Mouse (Mus musculus) heart, embryonic 10.5 days (tissue): ENCODE measurements around the gene Enpp1. TPM values are rescaled to one million over a fixed set of nuclear protein-coding genes. Genes with fewer than 3 reads are reported as not detected.
"Not testable (repeated sequence)": the region's sequence is repeated elsewhere in the genome, so short reads cannot be mapped to it uniquely, and the experiment has no call there.

ENCODE experiments used
- DNase-seq: peaks from one replicate; pipeline ENCODE4 v3.0.0-alpha.2; 2017; ENCODE audit warnings: low spot score
- H3K27ac ChIP-seq: fragments of 300-500 bp; sonication (generic); 2 replicates; pipeline ENCODE4 v1.5.1; 2016; ENCODE audit warnings: mild to moderate bottlenecking
- H3K27me3 ChIP-seq: fragments of 300-500 bp; sonication (generic); 2 replicates; pipeline ENCODE4 v1.6.1; 2016; ENCODE audit warnings: mild to moderate bottlenecking; ENCODE audit not compliant: poor library complexity, insufficient read depth, severe bottlenecking
- H3K36me3 ChIP-seq: fragments of 300-500 bp; sonication (generic); 2 replicates; pipeline ENCODE4 v1.6.1; 2016; ENCODE audit warnings: mild to moderate bottlenecking, moderate library complexity
- H3K4me1 ChIP-seq: fragments of 300-500 bp; sonication (generic); 2 replicates; pipeline ENCODE4 v1.6.1; 2016; ENCODE audit warnings: mild to moderate bottlenecking
- H3K4me3 ChIP-seq: fragments of 300-500 bp; sonication (generic); 2 replicates; pipeline ENCODE4 v1.5.1; 2016; ENCODE audit warnings: mild to moderate bottlenecking, moderate library complexity
- H3K9me3 ChIP-seq: fragments of 300-500 bp; sonication (generic); 2 replicates; pipeline ENCODE4 v1.6.1; 2016; ENCODE audit warnings: mild to moderate bottlenecking, moderate library complexity
- WGBS: fragments of 180-500 bp; shearing (Covaris S2); methylation state at CpG from one replicate; pipeline ENCODE4 v1.1.7; 2016; 5-methylcytosine and 5-hydroxymethylcytosine counted together
- polyA plus RNA-seq: library from polyadenylated mRNA; unstranded; fragments of >200 nt; fragmentation: Nextera tagmentation; extraction: Ambion mirVana; gene quantifications from 2 replicates; pipeline ENCODE4 v1.2.1, GENCODE M21; 2016

The Enpp1 gene
- polyA plus RNA-seq, 1 experiment from 2014 or later: 4.2 TPM

DNA sequence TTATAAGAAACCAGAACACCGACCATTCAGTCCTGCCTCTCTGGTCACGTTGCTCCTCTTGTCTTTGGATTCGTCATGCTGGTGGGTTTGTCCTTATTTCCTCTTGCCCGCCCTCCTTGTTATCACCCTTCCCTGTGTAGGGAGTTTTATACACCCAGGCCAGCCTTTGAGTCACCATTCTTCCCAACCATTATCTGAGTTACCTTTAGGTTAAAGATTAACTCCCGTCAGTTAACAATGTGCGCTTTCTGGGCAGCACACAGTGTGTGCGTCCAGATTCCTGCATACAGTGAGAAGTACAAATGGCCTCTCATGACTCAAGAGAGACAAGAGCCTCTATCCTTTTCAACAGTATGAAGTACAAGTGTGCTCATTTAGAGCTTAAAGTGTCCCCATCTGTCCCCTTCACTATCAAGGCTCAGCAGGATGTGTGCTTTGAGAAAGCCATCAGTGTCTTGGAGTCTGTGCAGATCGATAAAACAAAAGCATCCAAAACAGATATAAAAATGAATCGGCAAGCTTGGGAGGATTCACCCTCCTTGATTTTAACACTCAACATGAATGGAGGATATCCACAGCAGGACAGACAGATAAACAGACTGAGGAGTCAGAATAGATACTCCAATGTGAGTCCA lies 82.8 kb downstream of the Enpp1 start:
- peaks cover 9% of the 10 kb centered on the region; the same call in 1 of the 2 replicates for H3K27me3 ChIP-seq
- H3K36me3 ChIP-seq: no peaks in the 10 kb centered on the region
- no peak overlapping the region for H3K27ac ChIP-seq
- no peak for DNase-seq
- H3K4me1 ChIP-seq: peaks cover 6% of the 10 kb centered on the region
- WGBS: 40% methylated on average over 9 of the region's 9 CpGs
- no peaks in the 10 kb centered on the region for H3K9me3 ChIP-seq
- H3K4me3 ChIP-seq: no peak overlapping the region

- Histone ChIP-seq H3K36me3 (no peaks in the 10 kb centered on the region), H3K4me1 (0 out of 2 replicates have a peak, but pooled peaks cover 4% of the 10 kb centered on the region), H3K4me3 (no peak overlapping the region), H3K27ac (no peak overlapping the region), H3K9me3 (no peaks in the 10 kb centered on the region), H3K27me3 (peaks cover 9% of the 10 kb centered on the region; the same call in 1 of the 2 replicates)
- DNase-seq: no peak
- WGBS: 71% methylated on average over 9 of the region's 9 CpGs
These were observed 83.5 kb downstream of the Enpp1 start for GRCm38 (mm10) chr10:24628466-24628865.

- 79% methylated on average over 12 of the region's 12 CpGs for whole genome bisulfite sequencing
- Histone ChIP-seq H3K36me3 (no peaks in the 10 kb centered on the region), H3K4me1 (0 out of 2 replicates have a peak, but pooled peaks cover 4% of the 10 kb centered on the region), H3K9me3 (no peaks in the 10 kb centered on the region), H3K27me3 (peaks cover 9% of the 10 kb centered on the region; the same call in 1 of the 2 replicates), H3K4me3 (no peak overlapping the region), H3K27ac (no peak overlapping the region)
- DNase-seq: no peak
These were observed 84.7 kb downstream of the Enpp1 start for GRCm38 (mm10) chr10:24627262-24627661.

GRCm38 (mm10) chr10:24625060-24625701 lies 86.8 kb downstream of the Enpp1 start:
- H3K9me3 ChIP-seq: no peaks in the 10 kb centered on the region
- H3K36me3 ChIP-seq: no peaks in the 10 kb centered on the region
- WGBS: 37% methylated on average over 24 of the region's 24 CpGs
- H3K27ac ChIP-seq: 0 out of 2 replicates have a peak overlapping the region, but pooled peaks have one; percentile 47
- peak; percentile 89 for DNase-seq
- H3K4me3 ChIP-seq: peak overlapping the region; percentile 8; the same call in 1 of the 2 replicates
- H3K27me3 ChIP-seq: peaks cover 9% of the 10 kb centered on the region; the same call in 1 of the 2 replicates
- 0 out of 2 replicates have a peak, but pooled peaks cover 4% of the 10 kb centered on the region for H3K4me1 ChIP-seq

DNA sequence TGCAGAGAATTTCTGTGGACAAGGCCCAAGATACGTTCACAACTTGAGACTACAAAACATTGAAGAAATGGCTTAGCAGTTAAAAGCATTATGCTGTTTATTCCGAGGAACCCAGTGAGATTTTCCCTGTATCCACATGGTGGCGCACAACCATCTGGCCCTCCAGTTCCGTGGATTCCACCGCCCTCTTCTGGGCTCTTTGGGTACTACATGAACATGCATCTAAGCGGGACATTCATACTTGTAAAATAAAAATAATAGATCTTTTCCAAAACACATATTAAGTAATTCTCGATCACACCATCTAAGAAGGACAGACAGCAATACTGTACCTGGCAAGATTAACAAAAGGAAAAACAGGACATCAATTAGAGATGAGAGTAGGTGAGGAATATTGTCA lies 89.4 kb downstream of the Enpp1 start:
- WGBS: 22% methylated on average over 7 of the region's 7 CpGs
- Histone ChIP-seq H3K4me3 (no peak overlapping the region), H3K9me3 (no peaks in the 10 kb centered on the region), H3K27ac (no peak overlapping the region), H3K27me3 (peaks cover 4% of the 10 kb centered on the region; the same call in 1 of the 2 replicates), H3K36me3 (no peaks in the 10 kb centered on the region), H3K4me1 (no peaks in the 10 kb centered on the region)
- no peak for DNase-seq

DNA sequence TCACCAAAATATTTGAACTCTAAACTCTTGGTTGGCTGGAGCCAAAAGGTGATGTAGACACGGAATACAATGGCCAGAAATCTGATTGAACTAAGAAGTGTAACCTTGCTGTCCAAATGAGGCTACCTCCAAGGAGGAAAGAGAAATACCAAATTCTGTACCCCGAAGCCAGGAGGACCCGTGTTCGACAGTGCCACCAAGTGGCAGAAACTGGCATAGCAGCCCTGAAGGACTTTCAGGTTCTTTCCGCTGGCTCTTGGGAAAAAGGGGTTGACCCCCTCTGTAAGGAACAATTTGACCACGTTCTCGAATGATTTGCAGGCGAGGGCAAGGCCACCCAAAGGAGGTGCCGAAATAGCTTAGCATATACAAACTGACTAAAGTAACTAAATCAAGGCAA lies 90.4 kb downstream of the Enpp1 start:
- H3K4me3 ChIP-seq: no peak overlapping the region
- H3K36me3 ChIP-seq: no peaks in the 10 kb centered on the region
- H3K27me3 ChIP-seq: no peaks in the 10 kb centered on the region
- WGBS: 27% methylated on average over 9 of the region's 9 CpGs
- H3K9me3 ChIP-seq: no peaks in the 10 kb centered on the region
- H3K4me1 ChIP-seq: no peaks in the 10 kb centered on the region
- DNase-seq: no peak
- no peak overlapping the region for H3K27ac ChIP-seq

DNA sequence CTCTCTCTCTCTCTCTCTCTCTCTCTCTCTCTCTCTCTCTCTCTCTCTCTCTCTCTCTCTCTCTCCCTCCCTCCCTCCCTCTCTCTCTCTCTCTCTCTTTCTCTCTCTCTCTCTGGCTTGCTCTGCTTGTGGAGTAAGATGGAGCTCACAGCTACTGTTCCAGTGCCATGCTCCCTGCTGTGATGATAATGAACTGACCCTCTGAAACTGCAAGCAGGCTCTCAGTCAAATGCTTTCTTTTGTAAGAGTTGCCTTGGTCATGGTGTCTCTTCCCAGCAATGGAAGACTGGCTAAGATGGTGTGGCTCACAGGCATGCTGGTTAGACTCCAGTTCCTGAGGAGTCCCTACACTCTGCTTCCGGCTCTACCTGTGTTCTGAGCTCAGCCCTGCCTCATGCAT lies 95.4 kb downstream of the Enpp1 start:
- not testable (repeated sequence) for H3K27ac ChIP-seq, H3K36me3 ChIP-seq, H3K9me3 ChIP-seq, DNase-seq, H3K4me3 ChIP-seq, H3K27me3 ChIP-seq, H3K4me1 ChIP-seq
- 88% methylated on average over 1 of the region's 1 CpGs for WGBS

DNA sequence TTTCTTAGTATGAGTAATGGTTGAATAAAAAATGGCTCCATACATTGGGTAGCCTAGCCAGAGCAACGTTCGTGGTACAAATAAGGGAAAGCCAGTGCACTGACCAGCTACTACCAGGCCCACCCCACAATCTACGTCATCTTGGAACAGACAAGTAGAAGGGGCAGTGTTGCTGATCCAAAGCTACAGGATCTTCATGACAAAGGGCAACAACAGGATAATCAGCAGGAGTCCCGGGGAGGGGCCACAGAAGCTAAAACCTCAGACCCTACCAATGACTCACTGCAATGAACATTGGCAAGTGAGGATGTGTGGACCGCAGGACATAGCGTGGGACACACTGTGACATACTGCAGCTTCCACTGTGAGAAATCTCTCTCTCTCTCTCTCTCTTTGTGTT lies 96.2 kb downstream of the Enpp1 start:
- H3K9me3 ChIP-seq: no peaks in the 10 kb centered on the region
- H3K27ac ChIP-seq: no peak overlapping the region
- 86% methylated on average over 6 of the region's 6 CpGs for WGBS
- no peak overlapping the region for H3K4me3 ChIP-seq
- no peak for DNase-seq
- no peaks in the 10 kb centered on the region for H3K27me3 ChIP-seq
- H3K4me1 ChIP-seq: no peaks in the 10 kb centered on the region
- no peaks in the 10 kb centered on the region for H3K36me3 ChIP-seq

DNA sequence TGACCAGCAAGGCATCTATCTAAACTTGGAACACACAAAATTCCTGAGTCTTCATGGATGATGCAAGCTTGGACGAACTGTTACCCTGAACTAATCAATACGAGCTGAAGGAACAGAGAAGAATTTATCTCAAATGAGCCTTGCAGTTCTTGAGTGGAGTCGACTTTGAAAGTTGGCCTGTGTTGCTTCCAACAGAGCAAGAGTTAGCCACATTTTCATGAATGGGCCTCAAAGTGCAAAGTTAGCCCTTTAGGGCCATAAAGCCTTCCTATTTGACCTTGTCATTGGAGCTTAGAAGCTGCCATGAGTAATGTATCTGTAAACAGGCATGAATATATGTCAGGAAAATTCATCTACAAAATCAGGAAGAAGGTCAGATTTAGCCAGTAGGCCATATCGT lies 97.2 kb downstream of the Enpp1 start:
- no peaks in the 10 kb centered on the region for H3K9me3 ChIP-seq
- H3K27me3 ChIP-seq: no peaks in the 10 kb centered on the region
- H3K36me3 ChIP-seq: no peaks in the 10 kb centered on the region
- H3K4me1 ChIP-seq: no peaks in the 10 kb centered on the region
- no peak overlapping the region for H3K27ac ChIP-seq
- peak; percentile 9 for DNase-seq
- H3K4me3 ChIP-seq: no peak overlapping the region
- 80% methylated on average over 4 of the region's 4 CpGs for WGBS

DNA sequence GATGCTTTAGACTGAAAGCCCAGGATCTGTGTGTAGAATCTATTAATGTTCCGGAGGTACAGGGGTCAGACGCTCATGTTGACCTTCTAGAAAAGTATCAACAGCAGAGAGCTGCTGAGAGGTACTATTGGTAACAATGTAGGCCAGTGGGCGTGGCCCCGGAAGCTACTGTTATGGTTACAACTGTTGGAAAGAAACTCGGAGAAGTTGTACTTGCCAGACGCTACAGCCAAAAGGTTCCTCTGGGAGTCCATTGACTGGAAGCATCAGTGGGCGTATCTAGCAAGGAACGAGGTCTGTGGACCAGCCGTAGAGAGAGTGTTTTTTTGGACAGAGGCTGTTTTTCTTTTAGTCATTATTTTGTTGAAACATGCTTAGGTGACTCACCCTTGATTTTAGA lies 102.2 kb downstream of the Enpp1 start:
- WGBS: 84% methylated on average over 9 of the region's 9 CpGs
- no peaks in the 10 kb centered on the region for H3K27me3 ChIP-seq

DNA sequence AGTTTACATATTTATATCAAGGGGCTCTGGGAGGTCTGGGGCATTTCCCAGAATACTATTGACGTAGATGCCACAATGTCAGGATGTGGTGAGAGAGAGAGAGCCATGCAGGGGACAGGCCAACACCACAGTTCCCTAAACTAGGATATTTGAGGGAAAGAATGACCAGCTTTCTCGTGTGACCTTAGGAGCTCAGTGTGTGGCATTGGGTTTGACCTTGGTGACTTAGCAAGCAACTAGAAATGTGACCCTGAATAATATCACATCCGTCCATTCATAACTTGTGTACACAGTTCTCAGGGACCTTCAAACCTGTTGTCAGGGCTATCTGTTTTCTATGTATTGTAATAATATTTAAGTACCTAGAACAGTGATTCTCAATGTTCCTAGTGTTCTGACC lies 102.8 kb downstream of the Enpp1 start:
- Histone ChIP-seq H3K9me3 (no peaks in the 10 kb centered on the region), H3K4me3 (no peak overlapping the region), H3K36me3 (no peaks in the 10 kb centered on the region), H3K27me3 (no peaks in the 10 kb centered on the region), H3K27ac (no peak overlapping the region), H3K4me1 (no peaks in the 10 kb centered on the region)
- WGBS: 88% methylated on average over 3 of the region's 3 CpGs
- DNase-seq: no peak

More for the DNA sequence above, 102.2 kb downstream of the Enpp1 start:
- H3K4me1 ChIP-seq: no peaks in the 10 kb centered on the region
- H3K9me3 ChIP-seq: no peaks in the 10 kb centered on the region
- H3K27ac ChIP-seq: no peak overlapping the region
- H3K36me3 ChIP-seq: no peaks in the 10 kb centered on the region
- no peak for DNase-seq
- H3K4me3 ChIP-seq: no peak overlapping the region

DNA sequence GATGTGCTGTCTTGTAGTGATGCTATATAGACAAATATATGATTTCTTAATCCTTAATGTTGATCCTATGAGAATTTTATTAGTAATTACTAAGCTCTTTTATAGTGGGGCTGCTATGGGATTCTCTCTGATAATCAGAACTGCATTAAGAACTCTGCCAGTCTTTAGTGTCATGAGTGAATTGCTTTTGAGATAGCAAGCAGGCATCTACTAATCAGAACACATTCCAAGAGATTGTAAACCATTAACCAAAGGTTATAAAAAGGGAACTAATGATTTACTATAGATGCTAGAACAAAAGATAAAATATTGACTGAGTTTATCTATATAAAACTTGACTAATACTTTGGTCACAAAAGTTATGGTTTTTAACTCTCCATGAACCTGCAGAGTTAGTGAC lies 108.2 kb downstream of the Enpp1 start:
- no peaks in the 10 kb centered on the region for H3K9me3 ChIP-seq
- no peaks in the 10 kb centered on the region for H3K36me3 ChIP-seq
- H3K4me3 ChIP-seq: no peak overlapping the region
- DNase-seq: no peak
- no peak overlapping the region for H3K27ac ChIP-seq
- H3K27me3 ChIP-seq: no peaks in the 10 kb centered on the region
- H3K4me1 ChIP-seq: no peaks in the 10 kb centered on the region

DNA sequence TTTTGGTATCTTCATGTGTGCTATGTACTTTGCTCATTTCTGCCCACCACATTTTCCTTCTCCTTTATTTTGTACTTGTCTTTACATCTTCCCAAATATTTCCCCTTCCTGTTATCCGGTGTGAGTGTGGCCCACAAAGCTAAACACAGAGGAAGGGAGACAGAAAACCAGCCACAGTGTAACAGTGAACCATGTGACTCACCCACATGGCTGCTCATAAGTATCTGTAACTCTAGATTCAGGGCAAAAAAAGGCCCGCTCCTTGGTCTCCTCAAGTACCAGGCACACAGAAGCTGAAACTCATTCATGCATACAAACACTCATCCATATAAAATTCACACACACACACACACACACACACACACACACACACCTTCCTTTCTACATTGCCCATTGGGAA lies 108.9 kb downstream of the Enpp1 start:
- WGBS: 63% methylated on average over 2 of the region's 2 CpGs
- no peaks in the 10 kb centered on the region for H3K9me3 ChIP-seq
- no peaks in the 10 kb centered on the region for H3K36me3 ChIP-seq
- no peaks in the 10 kb centered on the region for H3K27me3 ChIP-seq
- no peak overlapping the region for H3K4me3 ChIP-seq
- no peak overlapping the region for H3K27ac ChIP-seq
- no peaks in the 10 kb centered on the region for H3K4me1 ChIP-seq
- no peak for DNase-seq
